Mouse (Mus musculus) urinary bladder, postnatal 4 days (tissue): ENCODE data around the gene Pex14.
"Not testable (repeated sequence)": the region's sequence is repeated elsewhere in the genome, so short reads cannot be mapped to it uniquely, and the experiment has no call there.

ENCODE experiments used
- DNase-seq, 2 experiments: peaks; one replicate each; pipeline ENCODE4 v3.0.0; 2021 to 2022; ENCODE audit warnings: low spot score in 2 of 2

Pex14 gene

DNA sequence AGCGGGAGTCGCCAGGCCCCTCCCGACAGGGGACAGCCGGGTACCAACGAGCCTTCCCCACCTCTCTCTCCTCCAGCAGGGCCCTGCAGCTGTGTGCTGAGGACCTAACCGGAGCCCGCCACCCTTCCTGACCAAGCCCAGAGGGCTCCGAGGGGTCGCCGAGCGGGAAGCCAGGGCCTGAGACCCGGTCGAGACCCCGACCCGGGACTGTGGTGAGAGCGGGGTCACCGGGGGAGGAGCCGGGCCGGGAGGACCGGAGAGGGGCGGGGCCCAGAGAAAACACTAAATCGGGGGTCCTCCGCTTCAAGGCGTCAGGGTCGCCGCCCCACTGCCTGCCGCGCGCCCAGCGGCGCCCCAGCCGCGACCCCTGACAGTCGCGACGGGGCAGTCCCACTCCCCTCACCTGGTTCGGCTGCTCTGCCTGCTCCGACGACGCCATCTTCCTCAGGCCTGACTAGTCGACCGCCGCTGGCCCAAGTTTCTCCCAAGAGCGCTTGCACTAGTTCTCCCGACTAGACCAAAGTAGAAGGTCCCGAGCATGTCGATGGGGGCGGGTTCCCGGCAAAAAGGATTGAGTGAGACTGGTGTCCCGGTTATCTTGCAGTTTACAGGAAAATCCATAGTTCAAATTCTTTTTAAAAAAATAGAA lies at the start of gene Pex14:
Gene Pex14, minus strand, starts transcription at position 508 of the 649 bp plus-strand sequence.
- DNase-seq, result peak; percentile 82 to 90

DNA sequence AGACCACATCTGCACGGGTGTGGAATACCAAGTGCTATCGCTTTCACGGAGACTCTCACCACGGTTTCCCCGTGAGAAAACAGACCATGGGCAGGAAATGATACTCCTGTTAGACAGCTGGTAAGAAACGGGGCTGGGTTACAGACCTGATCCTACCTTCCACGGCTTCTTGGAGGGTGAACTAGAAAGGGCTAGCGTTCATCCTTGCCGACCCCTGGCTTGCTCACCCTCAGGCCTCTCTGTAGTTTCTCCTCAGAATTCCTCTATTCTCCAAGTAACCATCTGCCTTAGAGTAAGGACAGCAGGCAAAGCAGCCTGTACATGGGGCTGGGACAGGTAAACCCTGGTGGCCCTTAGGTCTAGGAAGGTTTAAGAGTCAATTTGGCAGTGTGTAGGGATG lies 49.5 kb upstream of the Pex14 start:
- DNase-seq, result no peak

GRCm38 (mm10) chr4:149148084-149148483 lies 48.4 kb upstream of the Pex14 start:
- no peak for DNase-seq

GRCm38 (mm10) chr4:149147528-149147927 lies 47.9 kb upstream of the Pex14 start:
- DNase-seq, result no peak

GRCm38 (mm10) chr4:149145151-149145550 lies 45.5 kb upstream of the Pex14 start:
- no peak for DNase-seq

DNA sequence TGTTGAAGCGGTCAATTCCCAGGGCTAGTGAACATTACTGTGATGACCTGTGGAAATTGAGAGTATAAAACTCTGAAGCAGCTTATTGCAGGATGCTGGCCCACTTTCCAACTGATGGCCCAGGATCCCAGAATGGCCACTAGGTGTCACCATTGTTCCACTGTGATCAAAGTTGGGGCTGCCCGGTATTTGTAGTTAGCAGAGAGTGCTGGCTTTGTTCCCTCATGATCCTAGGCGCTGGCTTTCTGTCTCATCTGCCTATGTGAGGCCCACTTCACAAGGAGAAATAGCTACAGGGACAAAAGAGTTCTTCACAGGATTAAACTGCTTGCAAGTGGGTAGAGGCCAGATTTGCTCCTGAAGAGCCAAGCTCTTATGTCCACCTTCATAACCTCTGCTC lies 44.8 kb upstream of the Pex14 start:
- DNase-seq, result peak; percentile 73 to 85

GRCm38 (mm10) chr4:149143594-149143993 lies 43.9 kb upstream of the Pex14 start:
- no peak for DNase-seq

- no peak for DNase-seq
These were observed 38.8 kb upstream of the Pex14 start for GRCm38 (mm10) chr4:149138515-149138914.

DNA sequence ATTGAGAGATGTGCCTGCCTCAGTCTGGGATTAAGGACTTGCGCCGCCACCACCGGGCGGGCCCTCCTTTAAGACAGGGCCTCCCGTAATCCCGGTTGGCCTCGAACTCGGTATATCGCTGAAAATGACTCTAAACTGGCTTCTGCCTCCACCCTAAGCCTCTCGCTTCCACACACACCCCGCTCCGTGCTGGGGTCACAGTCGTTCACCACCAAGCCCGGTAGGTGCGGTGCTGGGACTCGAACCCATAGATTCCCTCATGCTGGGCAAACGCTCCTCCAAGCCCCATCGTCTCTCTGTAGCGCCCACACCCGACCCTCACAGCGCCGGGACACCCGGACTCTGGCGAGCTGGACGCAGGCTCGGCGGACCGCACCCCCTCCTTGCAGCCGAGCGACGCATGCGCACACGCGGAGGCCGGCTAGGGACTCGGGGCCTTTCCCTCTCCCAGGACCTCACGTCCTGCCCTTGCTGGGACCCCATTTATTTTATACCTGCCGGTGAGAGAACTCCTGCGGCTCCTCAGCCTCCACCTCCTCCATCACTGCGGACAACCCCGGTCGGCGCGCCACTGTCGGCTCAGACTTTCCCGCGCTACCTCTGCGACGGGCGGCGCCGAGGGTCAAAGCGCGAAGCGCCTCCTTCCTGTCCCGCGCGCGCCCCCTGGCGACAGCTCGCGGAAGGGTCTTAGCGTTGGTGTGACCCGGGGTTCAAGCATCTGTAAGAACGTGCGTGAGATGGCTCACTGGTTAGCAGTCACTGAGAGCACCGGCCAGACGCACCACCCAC lies 37.5 kb upstream of the Pex14 start, which contains the start of gene Cenps:
Gene Cenps, minus strand, starts transcription at position 648 of the 789 bp plus-strand sequence.
- DNase-seq, result peak; percentile 87 to 93

GRCm38 (mm10) chr4:149136116-149136850 lies 36.6 kb upstream of the Pex14 start:
- no peak for DNase-seq

DNA sequence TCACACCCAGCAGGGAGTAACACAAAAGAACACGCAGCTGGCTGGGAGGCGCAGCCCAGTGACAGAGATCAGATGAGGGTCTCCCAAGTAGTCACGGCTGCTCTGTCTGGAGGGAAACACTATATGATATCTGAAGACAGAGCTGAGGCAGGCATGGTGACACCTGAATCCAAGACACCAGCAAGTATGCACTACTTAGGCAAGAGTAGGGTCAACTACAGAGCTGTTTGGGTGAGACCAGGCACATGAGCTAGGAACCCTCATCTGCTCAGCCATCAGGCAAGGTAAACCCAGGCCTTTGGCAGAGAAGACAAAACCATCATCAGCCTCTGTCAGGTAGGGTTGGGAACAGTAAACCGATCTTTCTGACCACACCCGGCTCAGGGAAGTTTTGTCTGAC lies 33.7 kb upstream of the Pex14 start:
- no peak for DNase-seq

DNA sequence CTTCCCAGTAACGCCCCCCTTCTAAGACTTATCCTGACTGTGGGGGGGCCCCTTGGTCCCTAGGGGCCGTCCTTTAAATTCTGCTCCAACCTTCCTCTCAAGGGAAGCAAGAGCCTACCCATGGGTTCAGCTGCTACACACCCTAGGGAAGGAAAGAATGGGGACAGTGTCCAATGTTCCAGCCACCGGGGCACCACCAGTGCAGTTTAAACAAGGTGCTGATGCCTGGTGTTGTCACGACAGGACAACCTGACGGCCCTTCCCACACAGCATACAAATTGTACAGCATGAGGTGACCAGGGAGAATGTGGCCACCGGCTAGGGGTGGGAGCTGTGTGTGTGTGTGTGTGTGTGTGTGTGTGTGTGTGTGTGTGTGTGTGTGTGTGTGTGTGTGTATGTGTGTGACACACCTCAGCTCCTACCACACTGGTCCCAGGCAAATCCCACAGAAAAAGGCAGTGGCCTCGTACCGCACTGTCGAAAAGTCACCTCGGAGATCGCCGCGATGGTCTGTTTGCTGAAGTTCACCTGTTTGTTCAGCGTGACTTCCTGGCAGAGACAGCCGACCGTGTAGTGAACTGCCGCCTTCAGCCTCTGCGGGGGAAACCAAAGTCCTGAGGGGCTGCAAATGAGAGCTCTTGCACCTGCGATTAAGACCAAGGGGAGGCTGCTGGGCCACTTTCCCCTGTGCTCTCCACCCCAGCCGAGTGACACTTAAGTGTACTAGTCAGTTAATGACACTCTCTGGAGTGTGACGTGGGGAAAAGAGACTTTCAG lies 32.3 kb upstream of the Pex14 start:
- DNase-seq, result no peak

DNA sequence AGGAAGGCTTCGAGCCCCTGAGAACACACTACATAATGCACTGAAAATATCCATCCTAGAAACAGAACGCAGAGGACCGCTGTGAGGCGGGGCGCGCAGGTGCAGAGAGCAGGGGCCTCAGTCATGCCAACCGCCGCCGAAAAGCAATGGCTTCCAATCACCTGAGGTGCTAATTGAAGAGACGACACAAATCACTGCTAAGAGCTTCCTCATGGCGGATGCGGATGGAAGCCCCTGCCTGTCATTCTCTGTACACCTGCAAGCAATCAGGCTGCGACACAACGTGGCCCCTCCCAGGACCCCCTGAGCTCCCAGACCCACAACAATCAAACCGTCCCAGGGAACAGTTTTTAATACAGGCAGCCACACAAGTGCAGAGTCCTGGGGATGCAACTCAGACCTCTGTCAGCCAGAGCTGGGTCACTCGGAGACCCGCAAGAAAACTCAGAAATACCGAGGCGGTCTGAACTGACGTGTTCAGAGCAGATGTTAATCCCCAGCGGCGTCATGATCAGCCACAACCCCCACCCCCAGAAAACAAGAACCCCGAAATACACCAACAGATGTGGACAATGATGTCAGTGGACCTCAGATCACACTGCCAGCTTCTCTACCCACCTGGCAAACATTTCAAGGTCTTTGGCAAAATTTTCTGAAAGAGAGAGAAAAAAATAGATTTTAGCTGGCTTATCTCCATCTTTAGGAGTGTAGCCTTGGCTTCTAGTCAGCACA lies 31.5 kb upstream of the Pex14 start:
- no peak for DNase-seq

DNA sequence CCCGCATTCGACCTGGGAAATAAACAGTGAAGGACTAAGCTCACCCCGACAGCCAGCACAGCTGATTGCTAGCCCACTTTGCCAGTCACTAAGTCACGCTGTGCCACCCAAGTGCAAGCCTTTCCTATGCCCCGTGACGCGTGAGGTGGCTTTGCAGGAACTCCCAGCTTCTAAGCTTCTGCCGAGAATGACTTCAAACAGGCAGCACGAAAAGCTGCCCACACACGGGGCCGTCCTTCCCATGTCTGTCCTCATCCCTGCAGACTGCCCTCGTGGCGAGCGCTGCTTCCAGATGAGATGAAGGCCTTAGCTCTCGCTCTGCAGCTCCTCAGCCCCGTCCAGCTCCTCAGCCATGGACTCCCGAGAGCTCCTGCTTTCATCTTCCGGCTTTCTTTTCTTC lies 28.8 kb upstream of the Pex14 start:
- no peak for DNase-seq

DNA sequence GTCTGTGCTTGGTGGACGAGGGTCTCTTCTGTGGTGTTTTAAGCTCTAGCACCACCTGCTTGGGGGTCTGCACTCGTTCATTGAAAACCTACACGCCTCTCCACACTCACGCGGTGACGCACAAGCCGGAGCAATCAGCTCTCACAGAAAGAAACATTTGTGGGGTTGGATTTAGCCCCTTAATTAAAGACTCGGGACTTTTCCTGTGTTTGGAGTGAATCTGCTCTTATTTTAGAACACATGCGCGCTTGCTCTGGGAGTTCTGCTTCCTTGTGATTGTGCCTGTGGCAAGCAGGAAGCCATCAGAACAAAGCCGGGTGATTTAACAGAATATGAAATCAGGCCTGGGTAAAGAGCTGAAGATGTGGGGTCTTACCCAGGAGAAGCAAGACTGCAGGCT lies 27.0 kb upstream of the Pex14 start, which contains the start of gene Cort:
Gene Cort, minus strand, starts transcription at position 101 of the 400 bp plus-strand sequence.
- no peak for DNase-seq

DNA sequence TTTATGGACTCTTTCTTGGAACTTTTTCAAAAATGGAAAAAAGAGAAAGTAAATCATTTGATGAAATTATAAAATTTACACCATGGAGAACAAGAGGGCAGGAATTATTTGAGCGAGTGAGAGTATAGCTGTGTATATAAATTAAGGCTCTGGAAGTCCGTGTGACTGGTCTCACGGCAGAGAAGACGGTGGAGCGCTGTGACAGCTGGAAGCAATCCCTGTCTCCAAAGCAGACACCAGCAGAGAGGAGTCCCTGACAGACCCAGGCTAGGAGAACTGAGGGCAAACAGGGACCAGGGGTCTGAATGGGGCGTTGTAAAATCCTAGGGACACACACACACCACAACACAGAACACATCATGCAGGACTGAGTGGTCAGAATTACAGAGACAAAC lies 26.4 kb upstream of the Pex14 start:
- no peak for DNase-seq

GRCm38 (mm10) chr4:149125341-149126114 lies 25.9 kb upstream of the Pex14 start:
- DNase-seq, result no peak

- DNase-seq, result no peak
These were observed 23.8 kb upstream of the Pex14 start for GRCm38 (mm10) chr4:149123432-149123831.

DNA sequence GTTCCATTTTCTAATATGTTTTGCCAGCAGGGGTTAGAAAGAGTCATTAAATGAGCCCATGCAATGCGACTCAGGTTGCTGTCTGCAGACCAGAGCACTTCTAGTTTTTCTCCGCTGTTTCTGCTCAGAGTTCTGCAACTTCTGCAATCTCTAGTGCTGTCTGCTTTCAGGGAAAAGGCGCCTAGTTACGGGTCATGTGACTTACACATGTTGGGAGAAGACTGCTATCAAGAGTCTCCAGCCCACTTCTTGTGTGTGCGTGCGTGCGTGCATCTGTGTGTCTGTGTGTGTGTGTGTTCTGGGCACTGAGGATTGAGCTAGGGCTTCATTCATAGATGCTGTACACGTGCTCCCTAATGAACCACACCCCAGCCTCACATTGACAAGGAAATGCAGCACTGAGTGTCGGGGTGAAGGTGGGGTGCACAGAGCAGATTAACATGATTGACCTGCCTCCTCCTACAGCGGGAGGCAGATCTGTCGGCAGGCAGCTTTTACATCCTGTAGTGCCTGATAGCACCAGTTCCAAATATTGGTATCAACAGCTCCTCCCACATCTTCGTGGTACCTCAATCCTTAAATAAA lies 20.4 kb upstream of the Pex14 start:
- DNase-seq, result not testable (repeated sequence)
